Mouse (Mus musculus) MEL (cell line): ENCODE data around the gene Ptpa. TPM values are rescaled to one million over a fixed set of nuclear protein-coding genes. Genes with fewer than 3 reads are reported as not detected.

Source experiments
- DNase-seq: peaks from one replicate; pipeline ENCODE4 v3.0.0; 2011; ENCODE audit warnings: low read depth, low spot score
- H3K27ac ChIP-seq: 2 replicates; pipeline ENCODE4 v1.5.1; 2012; ENCODE audit warnings: low read depth, mild to moderate bottlenecking, control low read depth, low read length, moderate library complexity; ENCODE audit not compliant: control insufficient read depth
- H3K27me3 ChIP-seq, 2 experiments: fragments of 150-350 bp in 1 of 2; sonication (generic) in 1 of 2; 2 replicates each; pipeline ENCODE4 v1.6.1; 2012; ENCODE audit warnings: low read length in 2 of 2, mild to moderate bottlenecking in 2 of 2, improper control_type of control experiment in 1 of 2, moderate library complexity in 1 of 2; ENCODE audit not compliant: insufficient read depth in 2 of 2, control insufficient read depth in 1 of 2
- H3K36me3 ChIP-seq, 2 experiments: 2 replicates each; pipeline ENCODE4 v1.6.1; 2012 to 2014; ENCODE audit warnings: low read length in 2 of 2, improper control_type of control experiment in 1 of 2, inconsistent platforms in 1 of 2, mild to moderate bottlenecking in 1 of 2; ENCODE audit not compliant: insufficient read depth in 2 of 2, control insufficient read depth in 1 of 2
- H3K4me1 ChIP-seq, 2 experiments: fragments of 150-350 bp in 1 of 2; sonication (generic) in 1 of 2; 2 replicates each; pipeline ENCODE4 v1.6.1; 2012; ENCODE audit warnings: low read length in 2 of 2, improper control_type of control experiment in 1 of 2, mild to moderate bottlenecking in 1 of 2; ENCODE audit not compliant: insufficient read depth in 2 of 2, control insufficient read depth in 1 of 2
- H3K4me3 ChIP-seq, 2 experiments: fragments of 150-350 bp in 1 of 2; sonication (generic) in 1 of 2; 2 replicates each; pipeline ENCODE4 v1.5.1; 2012; ENCODE audit warnings: low read depth in 2 of 2, low read length in 2 of 2, mild to moderate bottlenecking in 2 of 2, moderate library complexity in 2 of 2, control low read depth in 1 of 2, improper control_type of control experiment in 1 of 2; ENCODE audit not compliant: control insufficient read depth in 1 of 2, insufficient read depth in 1 of 2
- H3K79me2 ChIP-seq: 2 replicates; pipeline ENCODE4 v1.6.1; 2012; ENCODE audit warnings: mild to moderate bottlenecking, low read length, moderate library complexity; ENCODE audit not compliant: control insufficient read depth, poor library complexity, insufficient read depth
- H3K9ac ChIP-seq: 2 replicates; pipeline ENCODE4 v1.6.1; 2012; ENCODE audit warnings: low read depth, mild to moderate bottlenecking, control low read depth, low read length, moderate library complexity; ENCODE audit not compliant: control insufficient read depth, poor library complexity, severe bottlenecking
- H3K9me3 ChIP-seq: fragments of 150-350 bp; sonication (generic); replicated peaks from 2 replicates; pipeline ENCODE4 v1.6.1; 2012; ENCODE audit warnings: mild to moderate bottlenecking, low read length, improper control_type of control experiment, moderate library complexity; ENCODE audit not compliant: insufficient read depth
- CHD1 ChIP-seq: IDR thresholded peaks from 2 replicates; pipeline ENCODE4 v1.6.1; 2012; ENCODE audit warnings: low read depth, mild to moderate bottlenecking, inconsistent platforms, low read length, improper control_type of control experiment
- CHD2 ChIP-seq: IDR thresholded peaks from 2 replicates; pipeline ENCODE4 v1.6.1; 2011; ENCODE audit warnings: low read length, improper control_type of control experiment
- CTCF ChIP-seq, 3 experiments: IDR thresholded peaks in 2 of 3; conservative IDR thresholded peaks in 1 of 3; 2 replicates each; pipeline ENCODE4 v1.5.1; 2011 to 2012; ENCODE audit warnings: low read length in 3 of 3, low read depth in 2 of 3, mild to moderate bottlenecking in 2 of 3, improper control_type of control experiment in 1 of 3, inconsistent platforms in 1 of 3, mixed read lengths in 1 of 3, moderate library complexity in 1 of 3; ENCODE audit not compliant: control insufficient read depth in 1 of 3, insufficient read depth in 1 of 3, poor library complexity in 1 of 3, severe bottlenecking in 1 of 3
- E2F4 ChIP-seq: IDR thresholded peaks from 2 replicates; pipeline ENCODE4 v1.6.1; 2011; ENCODE audit warnings: low read depth, low read length, improper control_type of control experiment, borderline replicate concordance
- ELF1 ChIP-seq: IDR thresholded peaks from 2 replicates; pipeline ENCODE4 v1.6.1; 2014; ENCODE audit warnings: low read depth, mild to moderate bottlenecking, inconsistent platforms, low read length, improper control_type of control experiment, moderate library complexity
- EP300 ChIP-seq, 2 experiments: IDR thresholded peaks; 2 replicates each; pipeline ENCODE4 v1.6.1; 2011; ENCODE audit warnings: improper control_type of control experiment in 2 of 2, low read length in 2 of 2, low read depth in 1 of 2, mild to moderate bottlenecking in 1 of 2
- GABPA ChIP-seq: IDR thresholded peaks from 2 replicates; pipeline ENCODE4 v1.6.1; 2012; ENCODE audit warnings: low read depth, mild to moderate bottlenecking, inconsistent platforms, low read length, improper control_type of control experiment, moderate library complexity
- GATA1 ChIP-seq: IDR thresholded peaks from 2 replicates; pipeline ENCODE4 v1.6.1; 2011; ENCODE audit warnings: low read depth, low read length, improper control_type of control experiment
- HCFC1 ChIP-seq: IDR thresholded peaks from 2 replicates; pipeline ENCODE4 v1.6.1; 2012; ENCODE audit warnings: low read depth, mild to moderate bottlenecking, inconsistent platforms, low read length, improper control_type of control experiment, moderate library complexity
- JUND ChIP-seq: IDR thresholded peaks from 2 replicates; pipeline ENCODE4 v1.6.1; 2011; ENCODE audit warnings: low read depth, mild to moderate bottlenecking, improper control_type of control experiment, low read length
- KAT2A ChIP-seq: conservative IDR thresholded peaks from 2 replicates; pipeline ENCODE4 v1.6.1; 2012; ENCODE audit warnings: low read depth, low read length, improper control_type of control experiment, inconsistent platforms
- MAX ChIP-seq: IDR thresholded peaks from 2 replicates; pipeline ENCODE4 v1.6.1; 2011; ENCODE audit warnings: low read length, improper control_type of control experiment
- MAZ ChIP-seq: IDR thresholded peaks from 2 replicates; pipeline ENCODE4 v1.6.1; 2012; ENCODE audit warnings: low read depth, mild to moderate bottlenecking, inconsistent platforms, low read length, improper control_type of control experiment
- MEF2A ChIP-seq: IDR thresholded peaks from 2 replicates; pipeline ENCODE4 v1.6.1; 2014; ENCODE audit warnings: low read depth, mild to moderate bottlenecking, inconsistent platforms, low read length, improper control_type of control experiment; ENCODE audit not compliant: poor library complexity, insufficient replicate concordance, severe bottlenecking; ENCODE audit errors: extremely low read depth
- MXI1 ChIP-seq: IDR thresholded peaks from 2 replicates; pipeline ENCODE4 v1.6.1; 2011; ENCODE audit warnings: mild to moderate bottlenecking, low read depth, low read length, improper control_type of control experiment
- POLR2A ChIP-seq, 2 experiments: IDR thresholded peaks; 2 replicates each; pipeline ENCODE4 v1.6.1; 2011 to 2012; ENCODE audit warnings: low read length in 2 of 2, mild to moderate bottlenecking in 2 of 2, control low read depth in 1 of 2, improper control_type of control experiment in 1 of 2, low read depth in 1 of 2, moderate library complexity in 1 of 2; ENCODE audit not compliant: control insufficient read depth in 1 of 2, insufficient read depth in 1 of 2, poor library complexity in 1 of 2
- POLR2AphosphoS2 ChIP-seq: IDR thresholded peaks from 2 replicates; pipeline ENCODE4 v1.6.1; 2011; ENCODE audit warnings: low read length, improper control_type of control experiment
- POLR2AphosphoS5 ChIP-seq: IDR thresholded peaks from 2 replicates; pipeline ENCODE4 v1.6.1; 2012; ENCODE audit warnings: low read depth, borderline replicate concordance, mild to moderate bottlenecking, inconsistent platforms, low read length, moderate library complexity, mixed read lengths
- RAD21 ChIP-seq: IDR thresholded peaks from 2 replicates; pipeline ENCODE4 v1.6.1; 2011; ENCODE audit warnings: mild to moderate bottlenecking, low read depth, low read length, improper control_type of control experiment
- TCF12 ChIP-seq: IDR thresholded peaks from 2 replicates; pipeline ENCODE4 v1.6.1; 2014; ENCODE audit warnings: low read depth, mild to moderate bottlenecking, inconsistent platforms, low read length, improper control_type of control experiment, moderate library complexity
- UBTF ChIP-seq: IDR thresholded peaks from 2 replicates; pipeline ENCODE4 v1.6.1; 2012; ENCODE audit warnings: low read depth, mild to moderate bottlenecking, inconsistent platforms, low read length, improper control_type of control experiment, moderate library complexity, borderline replicate concordance; ENCODE audit not compliant: insufficient read depth
- USF1 ChIP-seq: IDR thresholded peaks from 2 replicates; pipeline ENCODE4 v1.6.1; 2014; ENCODE audit warnings: low read depth, mild to moderate bottlenecking, inconsistent platforms, low read length, improper control_type of control experiment, moderate library complexity
- USF2 ChIP-seq, 2 experiments: IDR thresholded peaks; 2 replicates each; pipeline ENCODE4 v1.6.1; 2011 to 2012; ENCODE audit warnings: improper control_type of control experiment in 2 of 2, low read length in 2 of 2, borderline replicate concordance in 1 of 2, inconsistent platforms in 1 of 2, low read depth in 1 of 2, mild to moderate bottlenecking in 1 of 2; ENCODE audit not compliant: insufficient read depth in 1 of 2
- ZKSCAN1 ChIP-seq: IDR thresholded peaks from 2 replicates; pipeline ENCODE4 v1.6.1; 2012; ENCODE audit warnings: low read depth, mild to moderate bottlenecking, inconsistent platforms, low read length, improper control_type of control experiment, moderate library complexity
- ZMIZ1 ChIP-seq: IDR thresholded peaks from 2 replicates; pipeline ENCODE4 v1.6.1; 2012; ENCODE audit warnings: low read depth, mild to moderate bottlenecking, inconsistent platforms, low read length, improper control_type of control experiment, moderate library complexity
- ZNF384 ChIP-seq: IDR thresholded peaks from 2 replicates; pipeline ENCODE4 v1.6.1; 2012; ENCODE audit warnings: low read depth, mild to moderate bottlenecking, inconsistent platforms, low read length, improper control_type of control experiment
- polyA plus RNA-seq, 2 experiments: library from polyadenylated mRNA; stranded (reverse) in 1 of 2; unstranded in 1 of 2; fragments of >175 nt in 1 of 2; fragments of >200 nt in 1 of 2; gene quantifications; 2 replicates each; pipeline versions ENCODE4 v1.2.1 to v1.2.4; 2012; ENCODE audit warnings: low replicate concordance in 2 of 2, low read depth in 1 of 2; ENCODE audit not compliant: insufficient read length in 2 of 2, insufficient read depth in 1 of 2, missing spikeins in 1 of 2
- total RNA-seq: library from RNA; depleted of rRNA; stranded (reverse); fragments of 300-350 nt; gene quantifications from 2 replicates; pipeline ENCODE4 v1.2.3, GENCODE M21; 2012; rRNA removed

Ptpa gene
- total and polyA plus RNA-seq, 3 experiments: 159 to 382 TPM; not detected in 1

DNA sequence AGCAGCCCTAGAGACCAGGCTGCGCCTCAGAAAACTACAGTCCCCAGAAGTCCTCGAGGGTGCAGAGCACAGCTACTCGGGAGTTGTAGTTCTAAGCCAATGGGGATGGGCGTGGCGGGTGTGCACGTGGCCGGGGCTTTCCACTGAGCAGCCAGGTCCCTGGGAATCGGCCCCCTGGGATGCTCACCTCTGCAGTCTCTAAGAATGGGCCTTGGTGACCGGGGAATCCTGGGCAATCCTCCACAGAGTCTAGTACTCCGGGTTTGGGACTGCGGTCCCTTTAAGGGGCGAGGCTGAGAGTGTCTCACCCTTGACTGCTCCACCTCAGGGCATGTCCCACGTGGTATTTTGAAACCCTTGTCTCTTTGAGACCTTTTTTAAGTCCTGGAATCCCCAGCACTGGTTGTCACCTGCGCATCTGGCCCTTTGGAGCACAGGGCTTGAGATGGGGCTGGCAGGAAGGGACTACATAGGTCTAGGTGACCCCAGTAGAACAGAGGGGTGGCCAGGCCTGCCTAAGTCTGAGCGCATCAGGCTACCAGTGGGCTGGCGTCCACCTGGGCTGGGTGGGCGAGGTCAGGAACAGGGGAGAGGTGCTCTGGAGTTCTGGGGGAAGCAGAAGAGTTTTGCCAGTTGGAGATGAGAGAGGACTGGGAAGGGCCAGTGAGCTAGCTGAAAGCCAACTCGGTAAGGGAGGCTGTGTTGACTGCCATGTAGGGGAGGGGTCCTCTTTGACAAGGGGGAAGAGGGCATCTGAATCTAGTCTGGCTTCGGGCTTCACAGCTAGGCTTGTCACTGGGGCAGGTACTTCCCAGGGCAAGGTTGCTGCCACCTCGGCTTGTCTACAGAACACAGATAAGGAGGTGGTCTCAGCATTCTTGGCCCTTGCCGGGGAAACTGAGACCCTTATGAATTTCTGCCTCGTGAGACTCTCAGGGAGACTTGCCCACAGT is 80.3 kb downstream of the Ptpa start:
- Histone ChIP-seq H3K4me1 (no peaks in the 10 kb centered on the region), H3K4me3 (no peak overlapping the region), H3K9ac (no peak overlapping the region), H3K27me3 (peaks cover 0 to 5% of the 10 kb centered on the region in 2 experiments; a peak in 3 of 4 replicates), H3K9me3 (no peaks in the 10 kb centered on the region), H3K36me3 (no peaks in the 10 kb centered on the region), H3K27ac (no peak overlapping the region), H3K79me2 (no peaks in the 10 kb centered on the region)
- TF ChIP-seq CHD2 (no peak), MAZ (no peak), GATA1 (no peak), ZMIZ1 (no peak), POLR2A (IDR thresholded peaks at IDR 0.05; ENCODE audit: control insufficient read depth in 1 of 2, insufficient read depth in 1 of 2, low read depth in 1 of 2, low read length in 2 of 2, poor library complexity in 1 of 2) (no peak), RAD21 (no peak), POLR2AphosphoS5 (no peak), USF1 (0 out of 2 replicates have a peak, but pooled peaks have one; percentile 6), USF2 (IDR thresholded peaks at IDR 0.05; ENCODE audit: borderline replicate concordance in 1 of 2, insufficient read depth in 1 of 2, low read depth in 1 of 2, low read length in 2 of 2) (no peak), ZKSCAN1 (no peak), HCFC1 (peak; percentile 89), CTCF (IDR thresholded peaks at IDR 0.05 in 2 of 3, conservative IDR thresholded peaks at IDR 0.05 in 1 of 3; ENCODE audit: control insufficient read depth in 1 of 3, insufficient read depth in 1 of 3, low read depth in 2 of 3, low read length in 3 of 3, poor library complexity in 1 of 3, severe bottlenecking in 1 of 3) (no peak), MAX (no peak), CHD1 (no peak), MXI1 (no peak), UBTF (no peak), KAT2A (peak; percentile 49; the same call in 1 of the 2 replicates), GABPA (no peak), JUND (no peak), EP300 (IDR thresholded peaks at IDR 0.05; ENCODE audit: low read depth in 1 of 2, low read length in 2 of 2) (no peak), POLR2AphosphoS2 (no peak), TCF12 (no peak), MEF2A (no peak), ELF1 (no peak), E2F4 (no peak), ZNF384 (no peak)
- DNase-seq: peak; percentile 17

Other genes with a start within 250 kb of the Ptpa start
- 27.2 and 27.9 TPM in 2 replicates for gene Endog, start 244.5 kb upstream of the Ptpa start, total RNA-seq
- gene Endog, start 244.5 kb upstream of the Ptpa start, polyA plus RNA-seq: 10 to 100 TPM in 1 of 2 experiments, not detected in 1; 19.4 TPM
- gene Spout1, start 237.6 kb upstream of the Ptpa start, total RNA-seq: 68.0 and 83.6 TPM in 2 replicates
- 100 to 1,000 TPM; 103 to 220 TPM for gene Spout1, start 237.6 kb upstream of the Ptpa start, polyA plus RNA-seq
- gene Kyat1, start 210.2 kb upstream of the Ptpa start, total RNA-seq: 9.5 and 10.3 TPM in 2 replicates
- gene Kyat1, start 210.2 kb upstream of the Ptpa start, polyA plus RNA-seq: 10 to 100 TPM in 1 of 2 experiments, not detected in 1; 14.9 TPM
- gene Lrrc8a, start 178.3 kb upstream of the Ptpa start, total RNA-seq: 7.2 and 8.3 TPM in 2 replicates
- gene Lrrc8a, start 178.3 kb upstream of the Ptpa start, polyA plus RNA-seq: 1 to 10 TPM in 1 of 2 experiments, not detected in 1; 6.9 TPM
- gene Gm28035, start 175.5 kb upstream of the Ptpa start, total RNA-seq: 0.10 TPM in 1 of 2 replicates, not detected in the other
- gene Gm28035, start 175.5 kb upstream of the Ptpa start, polyA plus RNA-seq: under 1 TPM in 1 of 2 experiments, not detected in 1; 0.26 TPM
- 0.19 TPM in 1 of 2 replicates, not detected in the other for gene Phyhd1, start 149.8 kb upstream of the Ptpa start, total RNA-seq
- 1 to 10 TPM in 1 of 2 experiments, not detected in 1; 1.6 TPM for gene Phyhd1, start 149.8 kb upstream of the Ptpa start, polyA plus RNA-seq
- not detected in 2 replicates for gene Gm28038, start 135.0 kb upstream of the Ptpa start, total RNA-seq
- gene Gm28038, start 135.0 kb upstream of the Ptpa start, polyA plus RNA-seq: not detected
- 13.7 and 21.7 TPM in 2 replicates for gene Dolk, start 129.7 kb upstream of the Ptpa start, total RNA-seq
- 10 to 100 TPM in 1 of 2 experiments, not detected in 1; 18.5 TPM for gene Dolk, start 129.7 kb upstream of the Ptpa start, polyA plus RNA-seq
- 58.6 and 63.2 TPM in 2 replicates for gene Nup188, start 129.6 kb upstream of the Ptpa start, total RNA-seq
- gene Nup188, start 129.6 kb upstream of the Ptpa start, polyA plus RNA-seq: 100 to 1,000 TPM in 1 of 2 experiments, not detected in 1; 119 TPM
- gene Sh3glb2, start 56.7 kb upstream of the Ptpa start, total RNA-seq: 38.5 and 48.0 TPM in 2 replicates
- gene Sh3glb2, start 56.7 kb upstream of the Ptpa start, polyA plus RNA-seq: 10 to 100 TPM in 1 of 2 experiments, not detected in 1; 60.1 TPM
- gene Miga2, start 51.8 kb upstream of the Ptpa start, total RNA-seq: 15.3 and 25.8 TPM in 2 replicates
- 10 to 100 TPM in 1 of 2 experiments, not detected in 1; 20.3 TPM for gene Miga2, start 51.8 kb upstream of the Ptpa start, polyA plus RNA-seq
- 24.6 and 28.0 TPM in 2 replicates for gene Dolpp1, start 23.8 kb upstream of the Ptpa start, total RNA-seq
- 10 to 100 TPM in 1 of 2 experiments, not detected in 1; 37.5 TPM for gene Dolpp1, start 23.8 kb upstream of the Ptpa start, polyA plus RNA-seq
- gene Crat, start 226 bp upstream of the Ptpa start, total RNA-seq: 22.0 and 23.9 TPM in 2 replicates
- 10 to 100 TPM in 1 of 2 experiments, not detected in 1; 93.9 TPM for gene Crat, start 226 bp upstream of the Ptpa start, polyA plus RNA-seq
- gene Ier5l, start 58.2 kb downstream of the Ptpa start, total RNA-seq: not detected in 2 replicates
- gene Ier5l, start 58.2 kb downstream of the Ptpa start, polyA plus RNA-seq: under 1 TPM in 1 of 2 experiments, not detected in 1; 0.06 TPM
- not detected in 2 replicates for gene Cstad, start 179.0 kb downstream of the Ptpa start, total RNA-seq
- not detected for gene Cstad, start 179.0 kb downstream of the Ptpa start, polyA plus RNA-seq